Mouse (Mus musculus) intestine, embryonic 16.5 days (tissue): Measurements from ENCODE around the gene Gpr1. TPM values are rescaled to one million over a fixed set of nuclear protein-coding genes. Genes with fewer than 3 reads are reported as not detected.
"Not testable (repeated sequence)": the region's sequence is repeated elsewhere in the genome, so short reads cannot be mapped to it uniquely, and the experiment has no call there.

Source experiments
- ATAC-seq: fragments of 200-750 bp; cut with Nextera tagmentation; 2 replicates; pipeline ENCODE4 v1.8.0; 2017; ENCODE audit warnings: moderate TSS enrichment, moderate library complexity
- H3K27ac ChIP-seq: fragments of 300-500 bp; sonication (generic); 2 replicates; pipeline ENCODE4 v1.5.1; 2014; ENCODE audit warnings: mild to moderate bottlenecking, low read length
- H3K27me3 ChIP-seq: fragments of 300-500 bp; sonication (generic); replicated peaks from 2 replicates; pipeline ENCODE4 v1.6.1; 2014; ENCODE audit warnings: low read length, control low read depth, mixed read lengths; ENCODE audit not compliant: control insufficient read depth, insufficient read depth
- H3K36me3 ChIP-seq: fragments of 300-500 bp; sonication (generic); 2 replicates; pipeline ENCODE4 v1.6.1; 2014; ENCODE audit warnings: low read length, control low read depth; ENCODE audit not compliant: control insufficient read depth, insufficient read depth
- H3K4me1 ChIP-seq: fragments of 300-500 bp; sonication (generic); 2 replicates; pipeline ENCODE4 v1.6.1; 2014; ENCODE audit warnings: low read length, control low read depth, mixed read lengths; ENCODE audit not compliant: control insufficient read depth, insufficient read depth
- H3K4me2 ChIP-seq: fragments of 300-500 bp; sonication (generic); 2 replicates; pipeline ENCODE4 v1.6.1; 2014; ENCODE audit warnings: low read depth, low read length, control low read depth
- H3K4me3 ChIP-seq: fragments of 300-500 bp; sonication (generic); 2 replicates; pipeline ENCODE4 v1.5.1; 2014; ENCODE audit warnings: mild to moderate bottlenecking, low read length
- H3K9ac ChIP-seq: fragments of 300-500 bp; sonication (generic); 2 replicates; pipeline ENCODE4 v1.6.1; 2014; ENCODE audit warnings: low read depth, low read length
- H3K9me3 ChIP-seq: fragments of 300-500 bp; sonication (generic); 2 replicates; pipeline ENCODE4 v1.6.1; 2016; ENCODE audit warnings: low read length, control low read depth; ENCODE audit not compliant: control insufficient read depth
- WGBS: fragments of 180-500 bp; shearing (Covaris S2); extraction: QIAGEN DNeasy Blood & Tissue Kit; methylation state at CpG from one replicate; pipeline ENCODE4 v1.1.7; 2014; 5-methylcytosine and 5-hydroxymethylcytosine counted together
- polyA plus RNA-seq: library from polyadenylated mRNA; unstranded; fragments of >200 nt; fragmentation: Nextera tagmentation; extraction: Ambion mirVana; gene quantifications from 2 replicates; pipeline ENCODE4 v1.2.1, GENCODE M21; 2015

The Gpr1 gene
- polyA plus RNA-seq, 1 experiment from 2014 or later, result not detected

DNA sequence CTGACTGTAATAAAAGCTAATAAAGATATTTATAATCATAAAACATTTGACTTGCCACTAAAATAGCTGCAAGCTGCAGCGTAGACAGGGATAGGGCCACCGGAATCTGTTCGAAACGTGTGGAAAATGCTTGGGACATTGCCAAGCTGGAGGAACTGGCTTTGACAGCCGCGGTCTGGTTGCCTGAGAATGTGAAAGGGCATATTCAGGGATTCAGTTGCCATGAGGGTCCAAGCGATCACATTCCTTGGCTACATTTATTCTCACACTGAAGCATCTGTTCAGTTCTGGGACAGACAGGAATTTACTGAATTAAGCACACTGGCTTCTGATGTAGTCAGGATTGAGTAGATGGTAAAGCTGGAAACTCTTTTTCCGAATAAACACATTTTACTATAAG, 23.5 kb downstream of the Gpr1 start:
- Histone ChIP-seq H3K27ac (no peak overlapping the region), H3K4me1 (no peaks in the 10 kb centered on the region), H3K36me3 (no peaks in the 10 kb centered on the region), H3K4me2 (no peak overlapping the region), H3K9ac (no peak overlapping the region), H3K9me3 (no peaks in the 10 kb centered on the region), H3K27me3 (no peaks in the 10 kb centered on the region), H3K4me3 (no peak overlapping the region)
- WGBS, result 58% methylated on average over 8 of the region's 8 CpGs
- no peak for ATAC-seq

DNA sequence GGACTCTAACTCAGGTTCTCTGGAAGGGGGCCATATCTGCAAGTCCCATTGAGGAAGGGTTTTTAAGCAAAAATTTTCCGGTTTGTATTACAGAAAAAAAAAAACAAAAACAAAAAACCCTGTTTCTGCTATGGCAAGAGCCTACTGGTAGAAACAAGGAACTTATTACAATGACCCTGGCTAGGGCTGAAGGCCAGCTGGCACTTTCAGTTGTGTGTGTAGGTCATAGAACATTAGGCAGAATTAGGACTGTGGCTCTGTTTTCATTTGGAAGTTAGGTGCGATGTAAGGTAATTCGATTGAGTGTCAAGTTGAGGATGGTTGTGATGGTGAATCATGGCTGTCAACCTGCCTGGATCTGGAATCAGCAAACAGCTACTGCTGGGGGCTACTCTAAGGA, 25.8 kb downstream of the Gpr1 start:
- no peak overlapping the region for H3K9ac ChIP-seq
- H3K9me3 ChIP-seq, result no peaks in the 10 kb centered on the region
- no peak overlapping the region for H3K27ac ChIP-seq
- no peak overlapping the region for H3K4me2 ChIP-seq
- H3K4me1 ChIP-seq, result no peaks in the 10 kb centered on the region
- no peak for ATAC-seq
- no peaks in the 10 kb centered on the region for H3K27me3 ChIP-seq
- no peaks in the 10 kb centered on the region for H3K36me3 ChIP-seq
- no peak overlapping the region for H3K4me3 ChIP-seq
- 86% methylated on average over 3 of the region's 3 CpGs for WGBS

DNA sequence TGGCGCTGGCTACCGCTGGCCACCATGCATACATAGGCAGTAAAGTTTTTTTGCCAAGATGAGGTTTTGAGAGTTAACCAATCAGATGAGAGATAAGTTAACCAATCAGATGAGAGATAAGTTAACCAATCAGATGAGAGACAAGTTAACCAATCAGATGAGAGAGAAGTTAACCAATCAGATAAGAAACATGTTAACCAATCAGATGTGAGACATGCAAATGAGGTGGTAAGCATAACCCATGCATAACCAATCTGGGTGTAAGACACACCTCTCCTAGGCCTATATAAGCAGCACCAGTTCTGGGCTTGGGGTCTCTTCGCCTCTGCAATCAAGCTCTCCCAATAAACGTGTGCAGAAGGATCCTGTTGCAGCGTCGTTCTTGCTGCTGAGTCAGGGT, 28.9 kb downstream of the Gpr1 start:
- H3K4me3 ChIP-seq, H3K4me2 ChIP-seq, H3K27me3 ChIP-seq, H3K27ac ChIP-seq, H3K9me3 ChIP-seq, H3K4me1 ChIP-seq, ATAC-seq, H3K9ac ChIP-seq, H3K36me3 ChIP-seq: not testable (repeated sequence)
- 91% methylated on average over 6 of the region's 6 CpGs for WGBS

DNA sequence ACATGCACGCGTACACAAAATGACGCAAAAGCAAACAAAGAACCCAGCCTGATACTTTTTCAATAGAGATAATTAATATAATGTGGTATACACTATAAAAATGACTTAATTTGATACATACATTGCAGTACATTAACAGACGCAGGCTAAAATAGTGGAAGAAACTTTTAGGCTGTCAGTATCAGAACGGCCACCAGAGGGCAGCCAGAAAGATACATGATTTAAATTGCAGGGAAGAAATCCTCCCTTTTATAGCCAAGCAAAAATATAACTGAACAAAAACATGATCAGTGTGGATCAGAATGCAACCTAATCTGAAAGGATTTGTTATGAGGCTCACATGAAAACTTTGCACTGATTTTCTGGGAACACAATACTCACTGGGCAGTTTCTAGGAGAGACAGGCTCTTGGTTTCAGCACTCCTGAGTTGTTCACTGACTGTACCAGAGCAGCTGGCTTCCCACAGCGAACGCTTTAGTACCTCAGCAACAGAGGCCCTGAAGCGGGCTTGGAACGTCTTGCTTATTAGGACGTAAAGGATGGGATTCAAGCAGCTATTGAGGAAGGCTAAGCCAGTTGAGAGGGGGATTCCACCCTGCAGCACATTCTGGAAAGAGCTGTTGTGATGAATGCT, 31.6 kb downstream of the Gpr1 start:
- WGBS, result 60% methylated on average over 10 of the region's 10 CpGs
- Histone ChIP-seq H3K9me3 (no peaks in the 10 kb centered on the region), H3K9ac (no peak overlapping the region), H3K4me3 (no peak overlapping the region), H3K27ac (no peak overlapping the region), H3K36me3 (peaks cover 9% of the 10 kb centered on the region; the same call in 1 of the 2 replicates), H3K27me3 (no peaks in the 10 kb centered on the region), H3K4me2 (no peak overlapping the region), H3K4me1 (peaks cover 9% of the 10 kb centered on the region)
- ATAC-seq, result no peak

DNA sequence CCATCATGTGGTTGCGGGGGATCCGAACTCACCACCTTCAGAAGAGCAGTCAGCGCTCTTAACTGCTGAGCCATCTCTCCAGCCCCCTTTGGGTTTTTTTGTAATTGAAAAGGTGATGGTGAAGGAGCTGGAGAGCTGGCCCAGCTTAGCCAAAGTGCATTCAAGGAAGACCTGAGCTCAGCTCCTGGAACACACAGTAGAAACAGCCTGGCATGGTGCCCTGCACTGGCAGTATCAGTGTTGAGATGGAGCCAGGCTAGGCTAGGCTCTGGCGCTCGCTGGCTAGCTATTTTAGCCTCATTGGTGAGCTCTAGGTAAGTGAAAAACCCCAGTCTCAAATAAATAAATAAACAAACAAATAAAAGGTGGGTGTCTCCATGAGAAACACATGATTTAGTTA, 32.1 kb downstream of the Gpr1 start:
- Histone ChIP-seq H3K4me3 (no peak overlapping the region), H3K27me3 (no peaks in the 10 kb centered on the region), H3K4me1 (peaks cover 10% of the 10 kb centered on the region), H3K36me3 (peaks cover 9% of the 10 kb centered on the region; the same call in 1 of the 2 replicates), H3K9me3 (no peaks in the 10 kb centered on the region), H3K9ac (no peak overlapping the region), H3K4me2 (no peak overlapping the region), H3K27ac (no peak overlapping the region)
- no peak for ATAC-seq
- 77% methylated on average over 5 of the region's 5 CpGs for WGBS

DNA sequence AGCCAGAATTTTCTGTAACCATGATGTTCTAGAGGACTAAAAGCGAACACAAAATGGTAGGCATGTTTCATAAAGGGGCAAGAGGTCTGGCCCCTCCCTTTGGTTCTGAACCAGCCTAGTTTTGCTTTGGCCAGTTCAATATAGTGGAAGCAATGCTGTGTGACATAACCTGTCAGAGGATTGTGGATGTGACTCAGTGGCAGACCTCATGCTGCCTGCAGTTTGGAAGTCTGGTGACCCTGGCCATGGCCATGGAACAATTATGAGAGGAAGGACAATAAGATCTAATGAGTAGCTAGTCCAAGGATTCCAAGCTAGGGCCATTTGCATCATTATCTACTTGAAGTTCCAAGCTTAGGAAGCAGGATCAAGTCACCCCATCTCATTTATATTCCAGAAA, 32.9 kb downstream of the Gpr1 start:
- H3K9ac ChIP-seq, result no peak overlapping the region
- peaks cover 10% of the 10 kb centered on the region for H3K4me1 ChIP-seq
- H3K36me3 ChIP-seq, result peaks cover 9% of the 10 kb centered on the region; the same call in 1 of the 2 replicates
- H3K27ac ChIP-seq, result no peak overlapping the region
- no peak overlapping the region for H3K4me3 ChIP-seq
- no peak overlapping the region for H3K4me2 ChIP-seq
- ATAC-seq, result no peak
- H3K27me3 ChIP-seq, result no peaks in the 10 kb centered on the region
- H3K9me3 ChIP-seq, result no peaks in the 10 kb centered on the region
- 98% methylated on average over 1 of the region's 1 CpGs for WGBS

DNA sequence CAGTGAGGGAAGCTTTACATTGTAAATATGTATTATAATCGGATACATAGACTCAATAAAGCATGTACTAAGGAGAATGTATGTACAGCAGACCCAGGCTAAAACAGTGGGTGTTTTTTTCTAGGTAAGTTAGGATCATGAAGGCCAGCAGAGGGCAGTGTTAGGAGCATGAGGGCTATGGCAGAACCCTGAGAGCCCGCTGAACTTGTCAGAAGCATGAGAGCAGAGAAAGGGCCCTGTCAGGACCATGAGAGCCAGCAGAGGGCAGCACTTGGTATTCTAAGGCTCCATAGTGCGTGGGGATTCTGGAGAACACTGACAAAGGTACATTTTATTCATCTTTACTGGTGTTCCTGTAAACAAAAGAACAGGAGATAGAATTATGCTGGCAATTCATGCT, 33.3 kb downstream of the Gpr1 start:
- no peaks in the 10 kb centered on the region for H3K9me3 ChIP-seq
- peak; percentile 67 for ATAC-seq
- 2% methylated on average over 3 of the region's 3 CpGs for WGBS

DNA sequence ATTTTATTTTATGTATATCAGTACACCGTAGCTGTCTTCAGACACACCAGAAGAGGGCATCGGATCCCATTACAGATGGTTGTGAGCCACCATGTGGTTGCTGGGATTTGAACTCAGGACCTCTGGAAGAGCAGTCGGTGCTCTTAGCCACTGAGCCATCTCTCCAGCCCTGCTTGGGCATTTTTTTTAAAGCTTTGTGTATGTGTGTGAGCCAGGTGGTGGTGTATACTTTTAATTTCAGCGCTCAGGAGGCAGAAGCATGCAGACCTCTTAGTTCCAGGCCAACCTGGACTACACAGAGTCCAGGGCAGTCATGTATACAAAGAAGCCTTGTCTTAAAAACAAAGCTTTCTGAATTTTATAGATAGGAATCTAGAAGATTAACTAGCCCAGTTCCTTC, 33.8 kb downstream of the Gpr1 start:
- 0 out of 2 replicates have a peak, but pooled peaks have one; percentile 3 for ATAC-seq
- peaks cover 10% of the 10 kb centered on the region for H3K4me1 ChIP-seq
- H3K27me3 ChIP-seq, H3K9ac ChIP-seq, H3K9me3 ChIP-seq, H3K4me3 ChIP-seq, H3K27ac ChIP-seq, H3K4me2 ChIP-seq, H3K36me3 ChIP-seq: not testable (repeated sequence)
- WGBS, result 68% methylated on average over 4 of the region's 4 CpGs

More for the DNA sequence above, 33.3 kb downstream of the Gpr1 start:
- peaks cover 10% of the 10 kb centered on the region for H3K4me1 ChIP-seq
- H3K27me3 ChIP-seq, result no peaks in the 10 kb centered on the region
- H3K36me3 ChIP-seq, result peaks cover 9% of the 10 kb centered on the region; the same call in 1 of the 2 replicates
- H3K4me2 ChIP-seq, result no peak overlapping the region
- no peak overlapping the region for H3K9ac ChIP-seq
- no peak overlapping the region for H3K4me3 ChIP-seq
- H3K27ac ChIP-seq, result no peak overlapping the region

DNA sequence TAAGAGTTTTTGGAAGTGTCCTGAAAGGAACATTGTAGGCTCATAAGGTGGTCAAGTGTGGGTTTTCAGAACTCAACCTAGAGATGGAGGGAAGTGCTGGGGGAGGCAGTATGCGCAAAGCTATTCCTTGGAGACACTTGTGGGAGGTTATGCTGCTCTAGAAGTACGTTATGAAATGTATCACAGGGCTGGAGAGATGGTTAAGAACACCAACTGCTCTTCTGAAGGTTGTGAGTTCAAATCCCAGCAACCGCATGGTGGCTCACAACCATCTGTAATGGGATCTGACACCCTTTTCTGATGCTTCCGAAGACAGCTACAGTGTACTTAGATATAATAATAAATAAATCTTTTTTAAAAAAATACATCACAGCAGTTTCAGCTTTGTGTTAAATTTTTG, 34.2 kb downstream of the Gpr1 start:
- Histone ChIP-seq H3K27ac (no peak overlapping the region), H3K27me3 (no peaks in the 10 kb centered on the region), H3K4me3 (no peak overlapping the region), H3K9ac (no peak overlapping the region), H3K4me2 (no peak overlapping the region), H3K36me3 (peaks cover 9% of the 10 kb centered on the region; the same call in 1 of the 2 replicates), H3K4me1 (peaks cover 14% of the 10 kb centered on the region), H3K9me3 (no peaks in the 10 kb centered on the region)
- no peak for ATAC-seq
- WGBS, result 91% methylated on average over 4 of the region's 4 CpGs

DNA sequence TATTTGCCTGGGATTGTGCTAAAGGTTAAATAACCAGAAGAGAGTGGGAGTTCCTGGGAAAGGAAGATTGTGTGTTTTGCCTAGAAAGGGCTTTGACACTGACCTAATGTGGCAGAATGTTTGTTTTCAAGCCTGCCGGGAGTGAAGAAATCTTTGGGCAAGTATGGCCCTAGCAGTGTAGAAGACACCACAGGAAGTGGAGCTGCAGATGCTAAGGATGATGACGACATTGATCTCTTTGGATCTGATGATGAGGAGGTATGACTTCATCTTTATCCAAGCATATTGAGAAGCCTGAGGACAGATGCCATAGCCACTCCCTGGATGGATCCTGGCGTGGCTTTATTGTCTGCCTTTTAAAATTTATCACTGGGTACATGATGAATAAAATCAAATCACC, 36.0 kb downstream of the Gpr1 start:
- Histone ChIP-seq H3K4me1 (peaks cover 19% of the 10 kb centered on the region), H3K9me3 (no peaks in the 10 kb centered on the region), H3K4me2 (peak overlapping the region; percentile 54), H3K36me3 (peaks cover 9% of the 10 kb centered on the region; the same call in 1 of the 2 replicates), H3K27me3 (no peaks in the 10 kb centered on the region), H3K9ac (peak overlapping the region; percentile 90; the same call in 1 of the 2 replicates), H3K4me3 (peak overlapping the region; percentile 71), H3K27ac (no peak overlapping the region)
- WGBS, result 64% methylated on average over 3 of the region's 3 CpGs
- ATAC-seq, result no peak
